Mouse (Mus musculus) gastrocnemius, postnatal 25 days (tissue): Measurements from ENCODE around the gene Ccdc172. TPM values are rescaled to one million over a fixed set of nuclear protein-coding genes. Genes with fewer than 3 reads are reported as not detected.

ENCODE experiments used
- DNase-seq: peaks from one replicate; pipeline ENCODE4 v3.0.0; 2022
- total RNA-seq, 2 experiments: library from RNA; stranded (reverse); gene quantifications; 1 replicate in 1 of 2; 2 replicates in 1 of 2; pipeline ENCODE4 v1.2.3; 2021

Gene Ccdc172
- total RNA-seq, 2 experiments from 2014 or later: not detected

- DNase-seq: no peak
Measured at GRCm38 (mm10) chr19:58572429-58573071, 60.8 kb downstream of the Ccdc172 start.

DNA sequence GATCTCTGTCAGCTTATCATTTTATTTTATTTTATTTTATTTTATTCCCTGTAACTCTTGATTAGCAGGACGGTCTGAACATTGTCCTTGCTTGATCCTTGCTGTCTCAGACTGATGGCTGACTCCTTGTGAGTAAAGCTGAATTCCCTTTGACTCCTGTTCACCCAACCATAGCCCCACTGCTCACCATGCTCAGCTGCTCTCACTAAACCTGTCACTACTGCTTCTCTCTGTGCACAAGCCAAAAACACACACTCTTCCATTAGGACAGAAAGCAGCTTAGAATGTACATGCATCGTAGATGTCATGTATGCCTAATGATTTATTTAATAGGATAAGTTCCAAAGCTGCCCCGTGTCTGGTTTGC, 61.3 kb downstream of the Ccdc172 start:
- no peak for DNase-seq

- no peak for DNase-seq
Measured at GRCm38 (mm10) chr19:58582018-58582417, 70.2 kb downstream of the Ccdc172 start.

- DNase-seq: no peak
Measured at GRCm38 (mm10) chr19:58582956-58583355, 71.2 kb downstream of the Ccdc172 start.

DNA sequence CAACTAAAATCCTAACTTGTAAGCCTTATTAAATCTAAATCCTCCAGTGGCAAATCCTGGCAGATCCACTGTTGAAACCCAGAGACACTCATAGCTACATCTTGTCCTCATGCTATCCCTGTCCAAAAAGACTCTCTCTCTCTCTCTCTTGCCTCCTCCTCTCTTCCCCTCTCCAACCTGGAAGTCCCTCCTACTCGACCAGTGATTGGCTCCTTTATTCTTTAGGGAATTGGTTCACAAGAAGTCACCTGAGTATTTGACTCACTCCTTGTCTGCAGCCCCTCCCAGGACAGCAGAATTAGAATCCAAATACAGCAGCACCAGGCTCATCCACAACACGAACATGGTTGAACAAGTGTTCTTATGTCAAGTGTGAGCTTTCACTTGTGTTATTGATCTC, 74.3 kb downstream of the Ccdc172 start:
- no peak for DNase-seq

DNA sequence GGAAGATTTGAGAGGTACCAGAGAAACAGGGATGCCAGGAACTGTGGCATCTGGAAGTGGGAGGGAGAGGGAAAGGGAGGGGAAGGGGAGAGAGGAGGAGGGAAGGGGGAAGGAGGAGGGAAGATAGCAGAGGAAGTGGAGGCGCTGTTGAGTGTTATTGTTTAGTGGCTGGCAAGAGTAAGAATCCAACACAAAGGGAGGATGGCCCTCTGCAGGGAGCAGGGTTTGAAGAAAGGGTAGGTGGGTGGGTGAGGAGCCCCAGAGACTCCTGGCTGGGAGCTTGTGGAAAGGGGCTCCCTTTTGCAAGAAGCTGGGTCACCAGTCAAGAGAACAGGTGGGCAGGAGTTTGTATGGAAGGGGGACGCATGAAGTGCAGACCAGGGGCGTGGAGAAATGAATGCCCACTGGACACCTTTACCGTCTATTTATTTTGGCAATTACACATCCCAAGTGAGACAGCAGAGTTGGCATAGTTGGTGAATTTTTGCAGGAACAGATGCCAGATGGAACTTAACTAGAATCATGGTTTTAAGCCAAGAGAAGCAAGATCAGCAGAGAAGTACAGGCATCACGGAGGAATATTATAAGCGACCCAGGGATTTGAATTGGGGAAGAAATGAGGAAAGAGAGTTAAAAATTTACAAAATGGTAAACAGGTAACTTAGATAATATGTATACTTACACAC, 78.6 kb downstream of the Ccdc172 start:
- no peak for DNase-seq

DNA sequence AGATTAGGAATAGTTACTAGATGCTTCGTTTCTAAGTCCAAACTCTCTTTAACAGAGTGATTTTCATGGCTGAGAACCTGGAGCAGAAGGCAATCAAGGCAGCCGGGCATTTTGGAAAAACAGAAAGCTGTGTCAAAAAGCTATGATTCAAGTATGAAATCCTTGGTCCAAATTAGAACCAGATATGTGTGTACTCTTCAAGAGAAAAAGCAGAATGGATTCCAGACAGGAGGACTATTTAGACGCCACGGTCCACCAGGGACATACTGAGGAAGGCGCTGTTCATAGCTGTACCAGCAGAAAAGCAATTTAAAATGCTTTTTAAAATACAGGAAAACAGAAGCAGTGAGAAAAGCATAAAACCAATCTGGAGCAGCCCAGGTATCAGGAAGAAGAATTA, 88.6 kb downstream of the Ccdc172 start:
- DNase-seq: no peak

Other genes with a start within 250 kb of the Ccdc172 start
- gene Gfra1, start 56.1 kb upstream of the Ccdc172 start, total RNA-seq: 1 to 10 TPM; 2.1 to 3.2 TPM
- not detected for gene Pnlip, start 140.5 kb downstream of the Ccdc172 start, total RNA-seq
- not detected for gene Pnliprp1, start 216.9 kb downstream of the Ccdc172 start, total RNA-seq
- gene Pnliprp2, start 247.7 kb downstream of the Ccdc172 start, total RNA-seq: not detected